Mouse (Mus musculus): ENCODE data around the gene Shf.
A peak's percentile ranks its signal among the peaks of the same experiment; 100 is the strongest.
"Not testable (repeated sequence)": the region's sequence is repeated elsewhere in the genome, so short reads cannot be mapped to it uniquely, and the experiment has no call there.

Gene Shf

GRCm38 (mm10) chr2:122368995-122369739 is at the start of gene Shf:
TSS of gene Shf (minus strand) at chr2:122369162.
- peak; percentile 83 for DNase-seq (ENCODE audit: low spot score)

- DNase-seq (ENCODE audit: low spot score) = no peak
Measured at GRCm38 (mm10) chr2:122408928-122409327, 40.0 kb upstream of the Shf start.

- no peak for DNase-seq (ENCODE audit: low spot score)
Measured at GRCm38 (mm10) chr2:122407607-122408006, 38.6 kb upstream of the Shf start.

- no peak for DNase-seq (ENCODE audit: low spot score)
Measured at GRCm38 (mm10) chr2:122396150-122396549, 27.2 kb upstream of the Shf start.

- DNase-seq (ENCODE audit: low spot score) = not testable (repeated sequence)
Measured at GRCm38 (mm10) chr2:122387135-122387534, 18.2 kb upstream of the Shf start.

- DNase-seq (ENCODE audit: low spot score) = no peak
Measured at GRCm38 (mm10) chr2:122385095-122385494, 16.1 kb upstream of the Shf start.

GRCm38 (mm10) chr2:122382121-122382520 is 13.2 kb upstream of the Shf start:
- no peak for DNase-seq (ENCODE audit: low spot score)

- no peak for DNase-seq (ENCODE audit: low spot score)
Measured at GRCm38 (mm10) chr2:122381329-122382103, 12.6 kb upstream of the Shf start.

DNA sequence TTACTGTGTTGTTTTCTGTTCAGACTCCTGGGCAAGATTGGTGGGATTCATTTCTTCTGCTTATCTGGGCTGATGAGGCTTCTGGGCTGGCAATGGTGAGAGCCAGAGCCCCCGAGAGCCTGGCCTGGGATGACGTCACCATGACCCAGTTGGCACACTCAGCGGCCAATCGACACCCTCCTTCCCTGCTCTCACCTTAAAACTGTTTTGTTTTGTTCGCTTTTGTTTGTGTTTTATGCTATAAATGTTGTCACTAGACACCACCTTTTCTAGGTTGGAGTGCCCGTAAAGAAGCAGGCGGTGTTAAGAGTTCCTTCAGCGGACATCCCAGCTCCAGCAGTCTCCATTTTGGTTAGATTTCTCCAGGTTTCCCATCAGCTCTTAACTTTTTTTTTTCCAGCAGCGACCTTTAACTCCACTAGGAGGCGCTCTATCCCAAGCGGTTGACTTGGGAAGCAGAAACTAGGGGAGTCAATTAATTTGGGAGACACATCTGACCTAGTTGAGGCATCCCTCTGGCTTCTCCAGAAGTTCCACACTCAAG is 11.9 kb upstream of the Shf start:
- DNase-seq (ENCODE audit: low spot score) = peak; percentile 54

DNA sequence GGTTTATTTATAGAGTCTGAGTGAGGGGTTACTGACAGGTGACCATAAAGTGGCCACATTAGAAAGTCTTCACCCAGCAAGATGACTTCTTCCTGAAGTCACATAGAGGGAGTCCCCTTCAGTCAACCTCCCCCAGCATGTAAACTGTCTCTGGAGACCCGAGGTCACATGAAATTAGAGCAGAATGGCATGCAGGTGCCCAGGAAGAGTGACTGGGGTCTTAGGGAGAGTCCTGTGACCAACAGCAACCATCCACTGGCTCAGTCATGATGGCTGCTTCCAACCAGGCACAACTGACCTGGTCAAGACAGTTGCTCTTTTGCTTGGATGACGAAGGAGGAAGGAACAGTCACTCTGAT is 10.3 kb upstream of the Shf start:
- no peak for DNase-seq (ENCODE audit: low spot score)

DNA sequence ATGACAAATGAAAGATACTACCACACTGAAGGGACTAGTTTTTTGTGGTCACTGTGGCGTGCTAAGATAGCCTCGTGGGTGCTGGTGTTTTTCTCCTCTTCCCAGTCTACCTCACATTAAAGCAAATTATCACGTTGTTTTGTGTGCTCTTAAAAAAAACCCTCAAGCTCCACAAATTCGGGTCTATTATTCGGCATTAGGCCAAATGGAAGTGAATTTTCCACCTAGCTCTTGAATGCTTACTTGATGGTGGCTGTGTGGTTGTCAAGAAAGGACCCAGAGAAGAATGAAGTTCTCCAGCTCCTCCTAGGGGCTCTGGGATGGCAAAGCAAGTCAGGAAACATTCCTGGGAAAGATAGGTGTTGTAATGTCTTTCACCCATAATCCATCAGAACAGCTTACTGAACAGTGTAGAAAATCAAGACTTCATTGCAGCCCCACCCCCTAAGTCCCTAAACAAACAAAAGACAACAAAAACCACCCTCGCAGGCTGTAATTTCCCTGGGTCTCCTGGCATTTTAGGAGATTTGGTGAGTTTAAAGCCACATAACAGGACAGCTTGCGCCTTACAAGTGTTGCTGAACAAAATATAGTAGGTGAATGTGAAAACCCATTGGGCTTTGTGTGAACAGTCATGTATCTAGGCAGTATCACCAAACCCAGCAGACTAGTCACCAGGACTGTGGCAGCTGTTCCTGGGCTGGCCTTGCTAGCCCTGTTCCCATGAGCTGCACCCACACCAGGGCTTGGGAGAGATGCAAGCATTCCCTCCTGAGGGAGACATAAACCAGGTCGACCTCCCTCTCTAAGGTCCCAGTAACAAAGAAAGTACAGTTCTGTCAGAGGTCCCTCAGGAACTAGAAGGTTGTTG is 9.7 kb upstream of the Shf start:
- DNase-seq (ENCODE audit: low spot score) = peak; percentile 70

DNA sequence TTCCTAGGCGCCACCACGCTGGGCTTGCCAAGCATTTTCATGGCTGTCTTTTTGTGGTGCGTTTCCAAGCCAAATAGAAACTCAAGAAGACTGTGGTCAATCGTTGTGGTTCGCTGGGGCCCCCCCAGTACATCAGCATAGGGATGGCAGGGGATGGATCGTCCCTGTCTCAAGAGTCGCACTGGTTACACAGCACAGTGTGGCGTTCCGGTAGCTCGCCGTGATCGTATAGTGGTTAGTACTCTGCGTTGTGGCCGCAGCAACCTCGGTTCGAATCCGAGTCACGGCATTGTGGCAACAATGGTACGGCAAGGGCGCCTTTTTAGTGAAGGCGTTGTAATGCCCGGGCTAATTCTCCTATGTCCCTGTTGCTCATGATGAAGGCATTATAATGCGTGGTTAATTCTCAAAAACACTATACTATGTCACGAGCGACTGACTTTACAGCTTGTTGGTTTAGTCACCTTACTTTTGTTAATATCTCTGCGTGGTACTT is 8.8 kb upstream of the Shf start:
- peak; percentile 70 for DNase-seq (ENCODE audit: low spot score)

GRCm38 (mm10) chr2:122377215-122377674 is 8.3 kb upstream of the Shf start:
- DNase-seq (ENCODE audit: low spot score) = peak; percentile 97

GRCm38 (mm10) chr2:122376041-122376561 is 7.1 kb upstream of the Shf start:
- DNase-seq (ENCODE audit: low spot score) = peak; percentile 21

GRCm38 (mm10) chr2:122375391-122375991 is 6.5 kb upstream of the Shf start:
- DNase-seq (ENCODE audit: low spot score) = peak; percentile 97

- DNase-seq (ENCODE audit: low spot score) = no peak
Measured at GRCm38 (mm10) chr2:122374666-122375331, 5.8 kb upstream of the Shf start.

GRCm38 (mm10) chr2:122374012-122374411 is 5.0 kb upstream of the Shf start:
- DNase-seq (ENCODE audit: low spot score) = no peak

DNA sequence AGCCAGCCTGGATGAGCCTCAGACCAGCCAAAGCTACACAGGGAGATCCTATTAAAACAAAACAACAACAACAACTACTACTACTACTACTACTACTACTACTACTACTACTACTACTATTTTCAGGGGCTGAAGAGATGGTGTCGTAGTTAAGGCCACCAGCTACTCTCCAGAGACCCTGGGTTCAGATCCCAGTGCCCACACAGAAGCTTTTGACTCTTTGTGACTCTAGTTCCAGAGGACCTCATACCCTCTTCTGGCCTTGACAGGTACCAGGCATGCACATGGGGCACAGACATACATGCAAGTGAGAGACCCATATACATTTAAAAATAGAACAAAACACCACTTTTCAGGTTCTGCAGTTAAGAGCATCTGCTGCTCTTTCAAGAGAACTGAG is 3.6 kb upstream of the Shf start:
- DNase-seq (ENCODE audit: low spot score) = no peak

- DNase-seq (ENCODE audit: low spot score) = no peak
Measured at GRCm38 (mm10) chr2:122372067-122372466, 3.1 kb upstream of the Shf start.

GRCm38 (mm10) chr2:122370101-122370750 is 1.3 kb upstream of the Shf start:
- no peak for DNase-seq (ENCODE audit: low spot score)

Data from lung, postnatal 25 days (tissue).